Mouse (Mus musculus): ENCODE results near the gene Megf8. TPM values are rescaled to one million over a fixed set of nuclear protein-coding genes. Genes with fewer than 3 reads are reported as not detected.
"Not testable (repeated sequence)": the region's sequence is repeated elsewhere in the genome, so short reads cannot be mapped to it uniquely, and the experiment has no call there.

The Megf8 gene
- total and polyA plus RNA-seq, 3 experiments, result 37.1 to 102 (median 41.5) TPM

DNA sequence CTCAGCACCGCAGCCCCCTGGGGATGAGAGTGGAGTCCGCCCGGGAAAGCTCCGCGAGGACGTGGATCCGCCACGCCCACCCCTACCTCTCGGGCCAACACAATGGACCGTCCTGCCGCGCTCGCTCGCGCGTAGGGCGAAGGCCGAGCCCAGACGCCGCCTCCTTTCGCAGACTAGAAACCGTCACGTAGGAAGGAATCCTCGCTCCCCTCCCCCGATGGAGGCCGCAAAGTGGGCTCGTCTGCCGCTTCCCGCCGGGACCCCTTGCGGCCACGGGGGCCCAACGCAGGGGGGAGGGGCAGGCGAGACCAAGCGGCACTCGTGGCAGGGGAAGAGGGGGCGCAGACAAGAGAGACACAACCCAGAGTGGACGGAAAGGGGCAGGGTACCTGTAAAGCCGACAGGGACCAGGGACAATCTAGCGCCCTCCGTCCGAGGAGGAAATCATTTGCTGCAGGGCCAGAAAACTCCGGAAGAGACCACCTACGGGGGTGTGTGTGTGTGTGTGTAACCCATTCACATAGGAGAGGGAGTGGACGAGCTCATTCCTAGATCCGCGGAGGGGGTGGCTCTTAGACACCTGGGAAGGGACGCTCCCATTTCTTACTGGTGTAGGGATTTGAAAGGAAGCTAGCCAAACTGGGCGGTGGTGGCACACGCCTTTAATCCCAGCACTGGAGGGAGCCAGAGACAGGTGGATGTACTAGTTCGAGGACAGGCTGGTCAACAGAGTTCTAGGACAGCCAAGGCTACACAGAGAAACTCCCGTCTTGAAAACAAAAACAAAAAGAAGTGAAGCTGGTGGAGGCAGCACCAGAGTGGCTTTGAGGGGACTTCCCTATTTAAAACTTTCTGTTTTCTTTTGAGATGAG lies 19.3 kb upstream of the Megf8 start, which contains the start of gene Pafah1b3:
Gene Pafah1b3, minus strand, starts transcription at position 533 of the 872 bp plus-strand sequence.
- peak; percentile 84 for DNase-seq

DNA sequence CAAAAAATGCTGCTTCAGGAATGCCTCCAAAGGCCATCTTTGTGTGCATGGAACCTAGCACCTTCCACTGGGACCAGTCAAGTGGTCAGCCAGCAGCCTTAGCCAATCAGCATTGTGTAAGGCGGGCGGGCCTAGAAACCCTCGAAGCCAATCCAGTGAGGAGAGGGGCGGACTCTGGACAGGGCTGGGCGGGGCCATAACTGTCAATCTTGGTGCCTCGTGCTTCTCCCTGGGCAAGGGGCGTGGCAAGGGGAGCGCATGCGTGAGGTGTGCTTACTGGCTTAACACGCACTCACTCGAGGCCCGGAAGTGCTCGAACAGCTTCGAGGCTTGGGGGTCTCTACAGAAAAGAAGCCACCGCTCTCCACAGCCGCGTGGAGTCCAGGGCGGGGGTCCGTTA lies 15.9 kb upstream of the Megf8 start, which contains the start of gene Prr19:
Gene Prr19, plus strand, starts transcription at position 349 of the 400 bp plus-strand sequence.
- DNase-seq, result no peak

DNA sequence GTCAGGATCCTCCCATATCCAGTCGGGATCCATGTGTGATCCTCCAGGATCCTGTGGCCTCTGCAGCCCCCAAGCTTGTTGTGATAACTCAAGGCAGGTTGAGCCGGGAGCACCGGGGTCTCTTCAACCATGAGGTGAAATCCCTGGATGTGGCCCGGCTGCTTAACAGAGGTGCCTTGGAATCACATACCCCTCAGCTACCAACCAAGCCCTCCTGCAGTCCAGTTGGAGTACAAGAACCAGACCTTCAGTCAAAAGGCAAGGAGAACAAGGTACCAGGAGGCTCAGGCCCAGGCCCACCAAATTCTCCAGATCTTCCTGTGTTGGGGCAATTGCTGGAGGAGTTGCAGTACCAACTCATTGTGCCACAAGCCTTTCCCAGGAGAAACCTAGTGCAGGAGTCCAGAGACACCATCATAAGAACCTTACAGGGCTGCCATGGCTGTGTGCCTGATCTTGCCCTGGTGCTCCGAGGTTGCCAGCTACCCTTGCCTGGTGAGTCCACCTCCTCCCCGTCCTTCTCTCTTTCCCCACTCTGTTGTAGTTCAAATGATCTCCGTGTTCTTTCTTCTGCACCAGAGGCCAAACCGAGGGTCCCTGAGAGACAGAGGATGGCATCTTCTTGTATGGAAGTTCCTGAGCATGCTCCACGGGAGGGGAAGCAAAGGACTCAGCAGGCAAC lies 13.8 kb upstream of the Megf8 start:
- DNase-seq, result no peak

DNA sequence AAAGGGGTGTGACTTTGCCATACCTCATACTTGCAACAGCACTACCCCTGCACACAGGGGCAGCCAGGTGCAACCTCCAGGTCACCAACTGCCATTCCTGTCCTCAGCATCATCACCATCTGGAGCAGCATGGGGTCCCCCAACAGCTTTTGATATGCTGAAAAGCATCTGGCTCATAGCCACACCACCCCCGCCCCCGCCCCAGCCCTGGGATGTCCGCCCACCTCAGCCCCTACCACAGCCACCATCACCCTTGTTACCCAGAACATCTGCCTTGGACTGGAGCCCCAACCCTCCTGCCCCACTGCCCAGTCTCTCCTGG lies 13.3 kb upstream of the Megf8 start:
- DNase-seq, result no peak

DNA sequence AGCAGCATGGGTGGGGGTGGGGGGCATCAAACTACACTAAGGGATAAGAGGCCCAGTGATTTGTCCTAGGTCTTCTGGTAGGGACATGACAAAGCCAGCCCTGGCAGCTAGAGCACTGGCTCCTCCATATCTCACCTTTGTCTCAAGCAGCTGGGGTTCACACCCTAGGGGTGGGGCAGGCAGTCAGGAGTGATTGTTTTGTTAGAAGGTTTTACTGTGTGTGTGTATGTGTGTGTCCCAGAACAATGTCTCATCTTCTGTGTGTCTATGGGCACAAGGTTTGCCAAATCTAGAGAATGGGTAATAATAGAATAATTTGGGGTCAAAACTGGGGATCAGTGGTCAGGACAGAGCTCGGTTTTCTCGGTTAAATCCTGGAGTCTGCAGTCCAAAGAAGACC lies 11.5 kb upstream of the Megf8 start:
- DNase-seq, result no peak

DNA sequence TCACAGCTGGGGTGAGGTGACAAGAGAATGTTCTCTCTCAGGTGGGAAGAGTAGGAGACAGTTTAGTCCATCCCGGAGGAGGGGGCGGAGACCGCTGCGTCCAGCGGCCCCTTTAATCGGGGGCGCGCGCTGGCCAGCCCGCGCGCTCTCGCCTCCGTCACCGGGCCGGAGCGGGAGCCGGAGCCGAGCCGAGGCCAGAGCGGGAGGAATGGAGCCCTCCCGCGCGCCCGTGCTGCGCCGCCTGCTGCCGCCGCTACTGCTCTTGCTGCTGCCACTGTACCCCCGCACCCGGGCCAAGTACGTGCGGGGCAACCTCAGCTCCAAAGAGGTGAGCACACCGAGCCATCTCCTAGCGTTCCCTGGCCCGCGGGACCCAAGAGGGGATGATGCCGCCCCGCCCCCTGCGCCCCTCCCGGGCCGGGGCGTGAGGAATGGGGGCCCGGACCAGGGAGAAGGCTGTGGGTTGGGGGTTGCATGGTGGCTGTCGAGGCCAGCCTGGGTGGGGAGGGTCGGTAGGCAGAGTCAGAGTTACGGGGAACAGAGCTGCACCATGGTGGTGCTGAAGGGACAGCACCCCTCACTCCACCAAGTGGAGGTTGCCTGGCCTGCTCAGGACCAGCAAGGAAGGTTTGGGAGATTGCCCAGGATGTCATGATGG lies 10.9 kb upstream of the Megf8 start, which contains the start of gene Tmem145:
Gene Tmem145, plus strand, starts transcription at position 151 of the 658 bp plus-strand sequence.
- peak; percentile 56 for DNase-seq

DNA sequence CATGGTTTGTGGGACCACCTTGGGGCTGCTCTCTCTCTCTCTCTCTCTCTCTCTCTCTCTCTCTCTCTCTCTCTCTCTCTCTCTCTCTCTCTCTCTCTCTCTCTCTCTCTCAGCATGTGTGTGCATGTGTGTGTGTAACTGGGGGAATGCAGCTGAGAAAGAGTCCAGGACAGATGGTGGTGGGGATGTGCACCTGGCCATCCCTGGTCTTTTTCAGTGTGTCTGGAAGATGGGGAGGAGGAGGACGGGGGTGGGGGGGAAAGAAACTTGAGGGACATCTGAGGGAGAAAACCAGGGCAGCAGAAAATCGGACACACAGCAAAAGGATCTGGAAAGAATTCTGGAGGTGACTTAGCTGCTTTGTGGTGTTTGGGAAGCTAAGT lies 10.4 kb upstream of the Megf8 start:
- no peak for DNase-seq

DNA sequence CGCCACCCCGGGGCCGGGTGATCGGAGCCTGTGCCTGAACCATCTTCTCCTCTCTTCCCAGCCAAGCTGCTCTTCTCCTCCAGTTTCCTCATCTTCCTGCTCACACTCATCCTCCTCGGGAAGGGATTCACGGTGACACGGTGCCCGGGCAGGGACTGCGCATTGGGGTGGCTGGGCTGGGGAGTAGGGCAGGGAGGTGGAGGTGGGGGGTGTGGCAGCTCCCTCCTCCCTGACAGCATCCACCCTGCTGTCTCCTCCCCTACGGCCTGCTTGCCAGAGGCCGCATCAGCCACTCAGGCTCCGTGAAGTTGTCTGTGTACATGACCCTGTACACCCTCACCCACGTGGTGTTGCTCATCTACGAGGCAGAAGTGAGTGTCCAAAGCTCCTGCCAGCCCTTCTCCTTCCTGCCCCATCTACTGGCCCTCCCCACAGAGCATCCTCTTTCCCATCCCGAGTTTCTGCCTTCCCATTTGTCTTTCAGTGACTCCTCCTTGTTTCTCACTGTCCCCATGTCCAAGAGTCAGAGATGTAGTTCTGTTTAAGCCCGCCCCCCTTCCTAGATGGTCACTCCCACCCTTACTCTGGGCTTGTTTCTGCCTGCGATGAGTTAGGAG lies 8.2 kb upstream of the Megf8 start:
- peak; percentile 49 for DNase-seq

DNA sequence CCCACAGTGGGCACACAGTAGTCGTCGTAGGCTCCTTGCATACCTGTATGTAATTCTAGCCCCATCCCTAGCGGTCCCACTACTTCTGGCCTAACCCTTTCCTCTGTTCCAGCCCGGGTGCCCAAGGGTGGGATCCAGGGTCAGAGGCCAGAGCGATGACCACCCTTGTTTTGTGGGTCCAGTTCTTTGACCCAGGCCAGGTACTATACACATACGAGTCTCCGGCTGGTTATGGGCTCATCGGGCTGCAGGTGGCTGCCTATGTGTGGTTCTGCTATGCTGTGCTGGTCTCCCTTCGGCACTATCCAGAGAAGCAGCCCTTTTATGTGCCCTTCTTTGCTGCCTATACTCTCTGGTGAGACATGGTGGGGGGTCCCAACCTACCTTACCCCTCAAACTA lies 7.5 kb upstream of the Megf8 start:
- no peak for DNase-seq

DNA sequence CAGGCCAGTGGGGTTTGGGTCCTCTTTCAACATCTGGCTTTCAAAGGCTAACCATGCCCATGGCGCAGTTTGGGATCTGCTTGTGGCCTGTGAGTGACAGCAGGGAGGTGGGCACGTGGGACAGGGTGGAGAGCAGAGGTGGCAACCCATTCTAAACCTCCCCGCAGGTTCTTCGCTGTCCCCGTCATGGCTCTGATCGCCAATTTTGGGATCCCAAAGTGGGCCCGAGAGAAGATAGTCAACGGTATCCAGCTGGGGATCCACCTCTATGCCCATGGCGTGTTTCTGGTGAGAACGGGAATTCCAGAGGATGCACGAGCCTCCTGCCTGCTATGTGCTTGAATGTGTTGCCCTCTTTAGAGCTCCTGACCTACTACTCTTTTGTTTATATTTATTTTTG lies 5.8 kb upstream of the Megf8 start:
- DNase-seq, result no peak

DNA sequence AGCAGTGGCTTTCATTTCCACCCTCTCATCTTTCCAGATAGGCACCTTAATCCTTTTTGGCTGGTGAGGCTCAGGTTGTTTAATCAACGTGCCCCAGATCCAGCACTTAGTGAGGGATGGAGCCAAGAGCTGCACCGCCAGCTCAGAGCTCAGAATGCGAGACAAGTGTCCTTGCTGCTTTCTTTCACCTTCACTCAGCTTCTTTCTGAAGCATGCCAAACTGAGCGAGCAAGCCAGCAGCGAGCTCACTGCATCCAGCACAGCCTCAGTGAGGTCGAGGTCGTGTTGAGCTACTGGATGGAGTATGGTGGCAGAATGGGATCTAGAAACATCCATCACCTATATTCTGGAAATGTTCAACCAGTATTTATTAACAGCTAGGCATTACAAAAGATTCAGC lies 3.6 kb upstream of the Megf8 start:
- DNase-seq, result peak; percentile 53

DNA sequence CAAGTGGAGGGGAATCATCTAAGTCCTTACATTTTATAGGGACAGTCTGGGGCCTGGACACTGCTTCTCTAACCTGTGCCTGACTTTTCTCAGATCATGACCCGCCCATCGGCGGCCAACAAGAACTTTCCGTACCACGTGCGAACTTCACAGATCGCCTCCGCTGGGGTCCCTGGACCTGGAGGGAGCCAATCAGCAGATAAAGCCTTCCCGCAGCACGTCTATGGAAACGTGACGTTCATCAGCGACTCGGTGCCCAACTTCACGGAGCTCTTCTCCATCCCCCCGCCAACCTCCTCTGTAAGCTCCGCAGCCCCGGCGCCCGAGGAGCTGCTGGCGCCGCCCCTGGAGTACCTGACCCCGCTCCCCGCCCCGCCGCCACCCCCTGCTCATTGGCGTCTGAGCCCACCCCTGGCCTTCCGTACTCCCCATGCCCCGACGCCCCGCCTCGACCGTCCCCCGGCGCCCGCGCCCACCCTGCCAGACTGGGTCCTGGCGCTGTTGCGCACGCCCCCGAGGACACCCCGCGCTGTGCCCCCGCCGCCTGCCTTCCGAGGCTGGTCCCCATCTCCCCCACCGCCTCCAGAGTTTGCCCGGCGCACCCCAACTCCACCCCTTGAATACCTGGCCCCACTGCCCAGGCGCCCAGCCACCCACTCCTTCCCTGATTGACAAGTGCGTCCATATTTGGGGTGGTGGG lies 2.2 kb upstream of the Megf8 start:
- DNase-seq, result peak; percentile 33

DNA sequence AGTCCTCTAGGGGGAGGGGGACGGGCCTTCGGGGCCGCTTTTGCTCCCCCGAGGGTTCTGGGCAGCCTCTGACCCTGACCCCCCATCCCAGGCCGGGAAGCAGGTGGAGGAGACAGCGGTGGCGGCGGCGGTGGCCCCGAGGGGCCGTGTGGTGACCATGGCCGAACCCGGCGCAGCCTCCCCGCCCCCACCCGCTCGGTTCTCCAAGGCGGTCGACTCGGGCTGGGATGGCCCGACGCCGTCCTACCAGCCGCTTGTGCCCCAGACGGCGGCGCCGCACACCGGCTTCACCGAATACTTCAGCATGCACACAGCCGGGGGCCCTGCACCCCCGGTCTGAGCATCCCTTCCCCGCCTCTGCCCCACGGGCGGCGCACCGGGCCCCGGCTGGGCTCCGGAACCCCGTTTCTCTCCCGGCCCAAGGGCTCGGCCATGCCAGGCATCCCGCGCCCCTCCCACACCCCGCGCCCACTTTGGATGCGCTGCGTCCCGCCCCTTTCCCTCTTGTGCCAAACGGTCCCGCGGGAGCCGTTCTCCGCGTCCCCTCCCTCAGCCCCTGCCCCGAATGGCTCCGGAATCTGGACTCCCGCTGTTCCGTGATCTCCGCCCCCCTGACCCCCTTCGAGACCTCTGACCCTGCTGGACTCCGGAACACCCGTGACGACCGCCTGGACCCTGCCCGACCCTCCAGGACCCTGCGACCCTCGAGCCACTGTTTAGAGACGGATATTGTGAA lies 1.5 kb upstream of the Megf8 start:
- DNase-seq, result peak; percentile 75

DNA sequence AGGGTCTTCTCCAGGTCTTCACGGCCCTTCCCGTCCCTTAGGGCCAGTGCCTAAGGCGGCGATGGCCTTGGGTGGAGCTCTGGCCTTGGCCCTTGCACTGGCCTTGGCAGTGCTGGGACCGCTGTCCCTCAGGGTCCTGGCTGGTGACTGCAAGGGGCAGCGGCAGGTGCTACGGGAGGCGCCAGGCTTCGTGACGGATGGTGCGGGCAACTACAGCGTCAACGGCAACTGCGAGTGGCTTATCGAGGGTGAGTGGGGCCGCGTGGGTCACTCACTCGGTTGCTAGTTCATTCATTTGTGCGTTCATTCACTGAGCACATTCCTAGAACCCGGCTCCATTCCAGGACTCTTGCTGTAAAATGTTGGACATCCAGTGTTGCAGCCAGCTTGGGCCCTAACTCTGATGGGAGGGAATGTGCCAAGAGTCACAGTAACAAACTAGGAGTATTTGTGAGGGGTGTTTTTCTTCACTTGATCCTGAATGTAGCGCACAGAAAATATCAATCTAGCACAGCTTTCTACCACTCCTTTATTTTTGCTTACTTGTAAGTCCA lies 559 bp downstream of the Megf8 start:
- peak; percentile 77 for DNase-seq

DNA sequence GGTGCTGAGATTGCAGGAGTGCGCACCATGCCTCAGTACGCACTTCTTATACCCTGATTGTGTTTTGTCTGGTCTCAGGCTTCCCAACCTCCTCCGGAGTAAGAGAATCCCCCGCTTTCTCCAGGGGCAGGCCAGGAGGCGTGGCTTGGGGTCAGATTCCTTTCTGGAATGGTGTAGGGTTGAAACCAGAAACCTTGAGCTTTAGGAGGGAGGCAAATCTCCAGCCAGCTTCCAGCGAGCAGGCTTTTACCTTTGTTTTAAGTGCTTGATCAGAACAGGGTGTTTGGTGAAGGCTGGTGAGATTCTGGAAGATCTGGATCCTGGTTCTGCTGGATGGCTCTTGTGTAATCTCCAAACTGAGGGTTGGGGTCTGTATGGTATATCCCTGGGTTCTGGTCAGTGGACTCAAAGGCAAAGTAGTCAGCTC lies 5.1 kb downstream of the Megf8 start:
- DNase-seq, result peak; percentile 55

DNA sequence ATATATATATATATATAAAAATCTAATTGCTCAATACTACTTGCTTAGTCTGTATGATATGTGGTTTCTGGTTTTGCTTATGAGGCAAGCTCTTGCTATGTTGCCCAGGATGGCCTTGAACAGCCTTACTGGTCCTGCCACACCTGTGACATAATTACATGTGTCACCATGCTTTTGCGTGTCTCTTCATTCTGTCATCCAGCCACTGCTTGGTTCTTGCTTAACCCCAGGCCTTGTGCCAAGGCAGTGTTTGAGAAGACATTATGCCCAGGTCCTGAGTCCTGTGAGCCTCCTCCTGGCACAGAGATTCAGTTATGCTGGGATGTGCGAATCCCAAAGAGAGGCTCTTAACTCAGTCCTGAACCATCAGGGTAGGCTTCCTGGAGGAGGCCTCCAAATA lies 6.3 kb downstream of the Megf8 start:
- peak; percentile 77 for DNase-seq

DNA sequence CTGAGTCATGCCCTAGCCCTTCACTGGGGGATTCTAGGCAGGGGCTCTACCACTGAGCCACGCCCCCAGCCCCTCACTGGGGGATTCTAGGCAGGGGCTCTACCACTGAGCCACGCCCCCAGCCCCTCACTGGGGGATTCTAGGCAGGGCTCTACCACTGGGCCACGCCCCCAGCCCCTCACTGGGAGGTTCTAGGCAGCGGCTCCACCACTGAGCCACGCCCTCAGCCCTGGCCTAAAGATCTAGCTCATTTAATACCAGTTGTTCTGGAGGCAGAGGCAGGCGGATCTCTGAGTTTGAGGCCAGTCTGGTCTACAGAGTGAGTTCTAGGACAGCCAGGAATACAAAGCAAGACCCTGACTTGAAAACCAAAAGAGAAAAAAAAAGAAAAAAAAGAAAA lies 8.5 kb downstream of the Megf8 start:
- DNase-seq, result not testable (repeated sequence)

DNA sequence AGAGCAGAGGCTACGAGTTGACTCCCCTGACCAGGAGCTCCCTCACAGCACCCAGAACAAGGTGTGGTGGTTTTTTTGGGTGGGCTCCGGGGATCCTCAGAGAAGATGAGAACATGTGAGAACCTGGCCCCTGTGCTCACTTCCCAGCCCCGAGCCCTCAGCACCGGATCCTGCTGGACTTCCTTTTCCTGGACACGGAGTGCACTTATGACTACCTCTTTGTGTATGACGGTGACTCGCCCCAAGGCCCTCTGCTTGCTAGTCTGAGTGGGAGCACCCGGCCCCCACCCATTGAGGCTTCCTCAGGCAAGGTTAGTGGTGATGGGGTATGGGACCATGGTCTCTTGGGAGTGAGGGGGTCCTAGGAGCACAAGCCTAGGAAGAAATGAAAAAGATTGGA lies 9.3 kb downstream of the Megf8 start:
- peak; percentile 41 for DNase-seq

DNA sequence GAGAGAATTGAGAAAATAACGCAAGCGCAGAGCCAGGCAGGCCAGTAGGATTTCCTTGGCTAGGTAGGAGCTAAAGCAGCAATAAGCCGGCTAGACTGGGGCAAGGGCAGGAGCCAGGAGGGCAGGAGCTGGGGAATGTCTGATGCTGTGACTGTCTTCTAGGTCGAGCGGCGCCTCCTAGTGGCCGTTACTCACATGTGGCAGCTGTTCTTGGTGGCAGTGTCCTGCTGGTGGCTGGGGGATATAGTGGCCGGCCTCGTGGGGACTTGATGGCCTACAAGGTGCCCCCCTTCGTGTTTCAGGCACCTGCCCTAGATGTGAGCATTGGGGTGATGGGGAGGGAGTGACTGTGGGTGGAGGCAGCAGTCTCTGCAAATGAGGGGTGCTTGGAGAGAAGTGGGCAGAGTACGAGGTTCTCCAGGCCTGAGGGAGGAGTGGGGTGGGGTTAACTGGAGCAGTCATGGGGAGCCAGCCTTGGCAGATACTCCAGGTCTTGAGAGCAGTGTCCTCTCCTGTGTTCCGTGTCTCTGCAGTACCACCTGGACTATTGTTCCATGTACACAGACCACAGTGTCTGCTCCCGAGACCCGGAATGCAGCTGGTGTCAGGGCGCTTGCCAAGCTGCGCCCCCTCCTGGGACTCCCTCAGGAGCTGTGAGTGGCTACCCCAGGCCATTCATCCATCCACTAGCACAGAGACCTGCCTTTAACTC lies 16.8 kb downstream of the Megf8 start:
- DNase-seq, result peak; percentile 74

DNA sequence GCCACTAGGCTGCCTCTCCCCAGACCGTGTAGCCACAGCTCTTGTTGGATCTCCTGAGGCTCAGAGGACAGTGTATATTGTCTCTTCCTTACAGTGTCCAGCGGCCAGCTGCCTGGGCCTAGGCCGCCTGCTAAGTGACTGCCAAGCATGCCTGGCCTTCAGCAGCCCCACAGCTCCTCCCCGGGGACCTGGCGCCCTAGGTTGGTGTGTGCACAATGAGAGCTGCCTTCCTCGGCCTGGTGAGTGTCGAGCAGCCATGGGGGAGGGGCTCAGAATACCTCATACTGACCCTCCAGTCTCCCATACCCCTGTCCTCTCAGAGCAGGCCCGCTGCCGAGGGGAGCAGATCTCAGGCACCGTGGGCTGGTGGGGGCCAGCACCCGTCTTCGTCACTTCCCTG lies 17.5 kb downstream of the Megf8 start:
- no peak for DNase-seq

Measured in adrenal gland, adult 2 months (tissue).